Mouse (Mus musculus) erythroblast, embryonic 14.5 days (primary cell): ENCODE measurements around the gene Tspan18. TPM values are rescaled to one million over a fixed set of nuclear protein-coding genes. Genes with fewer than 3 reads are reported as not detected.
A peak's percentile ranks its signal among the peaks of the same experiment; 100 is the strongest.

Experiments
- H3K27me3 ChIP-seq: 2 replicates; pipeline ENCODE4 v1.6.1; 2012; ENCODE audit warnings: inconsistent platforms; ENCODE audit not compliant: control insufficient read depth
- H3K36me3 ChIP-seq: 2 replicates; pipeline ENCODE4 v1.6.1; 2012; ENCODE audit warnings: mild to moderate bottlenecking, inconsistent platforms; ENCODE audit not compliant: control insufficient read depth
- H3K4me1 ChIP-seq: 2 replicates; pipeline ENCODE4 v1.6.1; 2012; ENCODE audit warnings: inconsistent platforms; ENCODE audit not compliant: control insufficient read depth
- H3K4me3 ChIP-seq: replicated peaks from 2 replicates; pipeline ENCODE3; 2012; ENCODE audit warnings: moderate library complexity, mild to moderate bottlenecking, inconsistent platforms
- H3K9me3 ChIP-seq: 2 replicates; pipeline ENCODE4 v1.6.1; 2012; ENCODE audit warnings: low read length, inconsistent platforms, mixed read lengths; ENCODE audit not compliant: control insufficient read depth
- GATA1 ChIP-seq: IDR thresholded peaks from 2 replicates; pipeline ENCODE4 v1.6.1; 2012; ENCODE audit warnings: low read length, inconsistent platforms, mixed read lengths
- TAL1 ChIP-seq: IDR thresholded peaks from 3 replicates; pipeline ENCODE4 v1.6.1; 2012; ENCODE audit warnings: low read length, inconsistent platforms, mixed read lengths
- polyA plus RNA-seq: library from polyadenylated mRNA; stranded (reverse); fragments of >175 nt; gene quantifications from 2 replicates; pipeline ENCODE4 v1.2.3, GENCODE M21; 2012

Tspan18 gene
- polyA plus RNA-seq, 1 experiment: 0.50 TPM

- H3K27me3 ChIP-seq: peaks cover 33% of the 10 kb centered on the region
- H3K36me3 ChIP-seq: no peaks in the 10 kb centered on the region
- no peaks in the 10 kb centered on the region for H3K4me1 ChIP-seq
- H3K9me3 ChIP-seq: no peaks in the 10 kb centered on the region
- TF ChIP-seq TAL1 (no peak), GATA1 (no peak)
- no peak overlapping the region for H3K4me3 ChIP-seq
Measured at GRCm38 (mm10) chr2:93191488-93192181, 142.7 kb downstream of the Tspan18 start.

GRCm38 (mm10) chr2:93190771-93191487 is 143.4 kb downstream of the Tspan18 start:
- Histone ChIP-seq H3K27me3 (peaks cover 40% of the 10 kb centered on the region), H3K4me1 (no peaks in the 10 kb centered on the region), H3K36me3 (no peaks in the 10 kb centered on the region), H3K4me3 (no peak overlapping the region), H3K9me3 (no peaks in the 10 kb centered on the region)
- TF ChIP-seq GATA1: no peak
- TF ChIP-seq TAL1: no peak

- peaks cover 50% of the 10 kb centered on the region for H3K27me3 ChIP-seq
- no peaks in the 10 kb centered on the region for H3K4me1 ChIP-seq
- no peaks in the 10 kb centered on the region for H3K36me3 ChIP-seq
- H3K9me3 ChIP-seq: no peaks in the 10 kb centered on the region
- no peak overlapping the region for H3K4me3 ChIP-seq
- no peak for TF ChIP-seq TAL1
- no peak for TF ChIP-seq GATA1
Measured at GRCm38 (mm10) chr2:93188761-93189458, 145.4 kb downstream of the Tspan18 start.

- H3K36me3 ChIP-seq: no peaks in the 10 kb centered on the region
- TF ChIP-seq TAL1 (no peak), GATA1 (no peak)
- H3K4me3 ChIP-seq: peak overlapping the region; percentile 43
- H3K27me3 ChIP-seq: peaks cover 50% of the 10 kb centered on the region
- H3K9me3 ChIP-seq: no peaks in the 10 kb centered on the region
- H3K4me1 ChIP-seq: no peaks in the 10 kb centered on the region
Measured at GRCm38 (mm10) chr2:93188020-93188760, 146.1 kb downstream of the Tspan18 start.

- Histone ChIP-seq H3K4me3 (peak within 1 kb of the TSS; percentile 43), H3K9me3 (no peaks in the 10 kb centered on the region), H3K36me3 (no peaks in the 10 kb centered on the region), H3K4me1 (no peaks in the 10 kb centered on the region), H3K27me3 (peaks cover 50% of the 10 kb centered on the region)
- TF ChIP-seq TAL1: no peak
- no peak for TF ChIP-seq GATA1
Measured at GRCm38 (mm10) chr2:93187323-93187996, 146.8 kb downstream of the Tspan18 start, which contains the start of gene Trp53i11. Gene Trp53i11 (plus strand): TSS chr2:93187548.

GRCm38 (mm10) chr2:93182859-93183258 is 151.4 kb downstream of the Tspan18 start:
- Histone ChIP-seq H3K9me3 (no peaks in the 10 kb centered on the region), H3K27me3 (peaks cover 68% of the 10 kb centered on the region), H3K4me3 (no peak overlapping the region), H3K4me1 (no peaks in the 10 kb centered on the region), H3K36me3 (no peaks in the 10 kb centered on the region)
- no peak for TF ChIP-seq GATA1
- TF ChIP-seq TAL1: no peak

- H3K4me3 ChIP-seq: no peak overlapping the region
- H3K9me3 ChIP-seq: no peaks in the 10 kb centered on the region
- no peaks in the 10 kb centered on the region for H3K36me3 ChIP-seq
- H3K27me3 ChIP-seq: peaks cover 62% of the 10 kb centered on the region
- TF ChIP-seq GATA1 (no peak), TAL1 (no peak)
- H3K4me1 ChIP-seq: no peaks in the 10 kb centered on the region
Measured at GRCm38 (mm10) chr2:93180077-93180844, 154.0 kb downstream of the Tspan18 start.

- Histone ChIP-seq H3K27me3 (peaks cover 58% of the 10 kb centered on the region), H3K4me3 (no peak overlapping the region), H3K36me3 (no peaks in the 10 kb centered on the region), H3K4me1 (no peaks in the 10 kb centered on the region), H3K9me3 (no peaks in the 10 kb centered on the region)
- TF ChIP-seq GATA1: no peak
- no peak for TF ChIP-seq TAL1
Measured at GRCm38 (mm10) chr2:93179603-93180002, 154.7 kb downstream of the Tspan18 start.
